Mouse (Mus musculus) gastrocnemius, adult 18-20 months (tissue): ENCODE results near the gene Thsd4. TPM values are rescaled to one million over a fixed set of nuclear protein-coding genes. Genes with fewer than 3 reads are reported as not detected.
A peak's percentile ranks its signal among the peaks of the same experiment; 100 is the strongest.

Experiments used
- DNase-seq: peaks from one replicate; pipeline ENCODE4 v3.0.0; 2021; ENCODE audit warnings: low spot score
- long read RNA-seq, 2 experiments: library from polyadenylated mRNA; stranded (forward); transcript quantifications; one replicate each; pipeline ENCODE4 v2.0.0; 2021
- total RNA-seq, 2 experiments: library from RNA; stranded (reverse); gene quantifications; 2 replicates each; pipeline ENCODE4 v1.2.3; 2021

The Thsd4 gene
- total RNA-seq = under 1 TPM; 0.45 to 0.82 TPM
- long read RNA-seq, experiment 1 = 0 reads
- long read RNA-seq, experiment 2, full-length matches to known transcripts = 1 of 1 reads
- long read RNA-seq, experiment 2, partial matches to known transcripts = 0 of 1 reads
- long read RNA-seq, experiment 2, other reads (novel, unspliced or antisense) = 0 of 1 reads

- peak; percentile 33 for DNase-seq
These were observed at the start of gene Thsd4 for GRCm38 (mm10) chr9:60521806-60522264. Thsd4 (minus strand) TSS chr9:60522046.

GRCm38 (mm10) chr9:60571041-60571440 is 49.2 kb upstream of the Thsd4 start:
- no peak for DNase-seq

GRCm38 (mm10) chr9:60569366-60569765 is 47.5 kb upstream of the Thsd4 start:
- DNase-seq = no peak

- no peak for DNase-seq
These were observed 42.0 kb upstream of the Thsd4 start for GRCm38 (mm10) chr9:60563809-60564208.

GRCm38 (mm10) chr9:60562443-60563371 is 40.9 kb upstream of the Thsd4 start:
- DNase-seq = no peak

GRCm38 (mm10) chr9:60561641-60562289 is 39.9 kb upstream of the Thsd4 start:
- no peak for DNase-seq

- DNase-seq = no peak
These were observed 36.7 kb upstream of the Thsd4 start for GRCm38 (mm10) chr9:60558507-60558906.

- no peak for DNase-seq
These were observed 29.4 kb upstream of the Thsd4 start for GRCm38 (mm10) chr9:60551238-60551637.

GRCm38 (mm10) chr9:60548182-60548581 is 26.3 kb upstream of the Thsd4 start:
- peak; percentile 4 for DNase-seq

- DNase-seq = no peak
These were observed 24.3 kb upstream of the Thsd4 start for GRCm38 (mm10) chr9:60546169-60546568.

GRCm38 (mm10) chr9:60545361-60546096 is 23.7 kb upstream of the Thsd4 start:
- DNase-seq = no peak

- no peak for DNase-seq
These were observed 21.7 kb upstream of the Thsd4 start for GRCm38 (mm10) chr9:60543422-60544015.

- DNase-seq = no peak
These were observed 8.5 kb upstream of the Thsd4 start for GRCm38 (mm10) chr9:60530310-60530709.

GRCm38 (mm10) chr9:60529348-60530243 is 7.8 kb upstream of the Thsd4 start:
- no peak for DNase-seq

- no peak for DNase-seq
These were observed 6.4 kb upstream of the Thsd4 start for GRCm38 (mm10) chr9:60528269-60528668.

- no peak for DNase-seq
These were observed 6.0 kb upstream of the Thsd4 start for GRCm38 (mm10) chr9:60527836-60528235.

GRCm38 (mm10) chr9:60527051-60527450 is 5.2 kb upstream of the Thsd4 start:
- no peak for DNase-seq

- no peak for DNase-seq
These were observed 4.3 kb upstream of the Thsd4 start for GRCm38 (mm10) chr9:60526195-60526594.

- no peak for DNase-seq
These were observed 703 bp downstream of the Thsd4 start for GRCm38 (mm10) chr9:60521143-60521542.

- DNase-seq = no peak
These were observed 2.2 kb downstream of the Thsd4 start for GRCm38 (mm10) chr9:60519601-60520000.
